Mouse (Mus musculus): ENCODE measurements around the gene Pphln1.

DNA sequence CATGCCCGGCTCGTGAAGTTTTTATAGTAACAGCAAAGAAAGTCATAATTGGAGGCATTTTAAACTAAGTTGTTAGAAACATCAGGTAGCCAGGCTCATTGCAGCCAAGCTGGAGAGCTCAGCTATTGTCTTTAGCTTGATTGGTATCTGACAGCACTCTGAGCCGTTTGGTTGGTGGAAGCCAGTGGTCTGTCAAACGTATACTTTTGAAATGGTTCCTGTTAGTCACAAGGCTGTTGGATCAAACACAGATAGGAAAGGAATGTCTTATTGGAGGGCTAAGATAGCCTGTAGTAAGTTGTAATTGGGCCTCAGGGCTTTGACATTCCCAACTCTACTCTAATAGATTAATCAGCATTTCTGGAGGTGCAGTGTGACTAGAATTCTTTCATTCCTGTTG is 3.3 kb downstream of the Pphln1 start:
- TF ChIP-seq CTCF (IDR thresholded peaks at IDR 0.05; ENCODE audit: borderline replicate concordance, control insufficient read depth, extremely low read depth, insufficient read depth, low read length, poor library complexity) (no peak), POLR2A (IDR thresholded peaks at IDR 0.05; ENCODE audit: control insufficient read depth, extremely low read depth, insufficient read depth, low read length, poor library complexity) (no peak)
